Mouse (Mus musculus) forebrain, embryonic 13.5 days (tissue): ENCODE data around the gene Sh3pxd2a. TPM values are rescaled to one million over a fixed set of nuclear protein-coding genes. Genes with fewer than 3 reads are reported as not detected.

Experiments
- ATAC-seq: fragments of 200-750 bp; cut with Nextera tagmentation; 2 replicates; pipeline ENCODE4 v1.8.0; 2017
- H3K27ac ChIP-seq: fragments of 300-500 bp; sonication (generic); 2 replicates; pipeline ENCODE4 v1.5.1; 2015; ENCODE audit warnings: inconsistent platforms, mild to moderate bottlenecking, moderate library complexity
- H3K27me3 ChIP-seq: fragments of 300-500 bp; sonication (generic); 2 replicates; pipeline ENCODE4 v1.6.1; 2015; ENCODE audit warnings: mild to moderate bottlenecking, inconsistent platforms
- H3K36me3 ChIP-seq: fragments of 300-500 bp; sonication (generic); 2 replicates; pipeline ENCODE4 v1.6.1; 2015; ENCODE audit warnings: mild to moderate bottlenecking, inconsistent platforms; ENCODE audit not compliant: poor library complexity, severe bottlenecking
- H3K4me1 ChIP-seq: fragments of 300-500 bp; sonication (generic); 2 replicates; pipeline ENCODE4 v1.6.1; 2015; ENCODE audit warnings: inconsistent platforms
- H3K4me2 ChIP-seq: fragments of 300-500 bp; sonication (generic); 2 replicates; pipeline ENCODE4 v1.6.1; 2015; ENCODE audit warnings: inconsistent platforms, mild to moderate bottlenecking, moderate library complexity
- H3K4me3 ChIP-seq: fragments of 300-500 bp; sonication (generic); 2 replicates; pipeline ENCODE4 v1.5.1; 2015; ENCODE audit warnings: mild to moderate bottlenecking, inconsistent platforms
- H3K9ac ChIP-seq: fragments of 300-500 bp; sonication (generic); 2 replicates; pipeline ENCODE4 v1.6.1; 2015; ENCODE audit warnings: mild to moderate bottlenecking, inconsistent platforms
- H3K9me3 ChIP-seq: fragments of 300-500 bp; sonication (generic); replicated peaks from 2 replicates; pipeline ENCODE4 v1.6.1; 2016; ENCODE audit warnings: inconsistent platforms
- WGBS: fragments of 180-500 bp; shearing (Covaris S2); methylation state at CpG from one replicate; pipeline ENCODE4 v1.1.7; 2015; 5-methylcytosine and 5-hydroxymethylcytosine counted together
- polyA plus RNA-seq: library from polyadenylated mRNA; unstranded; fragments of >200 nt; fragmentation: Nextera tagmentation; extraction: Ambion mirVana; gene quantifications from 2 replicates; pipeline ENCODE4 v1.2.1, GENCODE M21; 2015

Gene Sh3pxd2a
- polyA plus RNA-seq, 1 experiment from 2014 or later = 3.6 TPM

GRCm38 (mm10) chr19:47259581-47259980 lies 204.6 kb downstream of the Sh3pxd2a start:
- peak; percentile 25; the same call in 1 of the 2 replicates for ATAC-seq
- Histone ChIP-seq H3K9ac (no peak overlapping the region), H3K27me3 (peaks cover 9% of the 10 kb centered on the region), H3K9me3 (no peaks in the 10 kb centered on the region), H3K27ac (no peak overlapping the region), H3K4me2 (no peak overlapping the region), H3K36me3 (no peaks in the 10 kb centered on the region), H3K4me1 (no peaks in the 10 kb centered on the region), H3K4me3 (no peak overlapping the region)
- 3% methylated on average over 5 of the region's 5 CpGs for WGBS

GRCm38 (mm10) chr19:47255919-47256318 lies 208.3 kb downstream of the Sh3pxd2a start:
- Histone ChIP-seq H3K4me3 (no peak overlapping the region), H3K9me3 (no peaks in the 10 kb centered on the region), H3K27ac (no peak overlapping the region), H3K36me3 (no peaks in the 10 kb centered on the region), H3K4me2 (no peak overlapping the region), H3K27me3 (peaks cover 41% of the 10 kb centered on the region), H3K4me1 (peaks cover 9% of the 10 kb centered on the region), H3K9ac (no peak overlapping the region)
- ATAC-seq = no peak
- 81% methylated on average over 6 of the region's 6 CpGs for WGBS

DNA sequence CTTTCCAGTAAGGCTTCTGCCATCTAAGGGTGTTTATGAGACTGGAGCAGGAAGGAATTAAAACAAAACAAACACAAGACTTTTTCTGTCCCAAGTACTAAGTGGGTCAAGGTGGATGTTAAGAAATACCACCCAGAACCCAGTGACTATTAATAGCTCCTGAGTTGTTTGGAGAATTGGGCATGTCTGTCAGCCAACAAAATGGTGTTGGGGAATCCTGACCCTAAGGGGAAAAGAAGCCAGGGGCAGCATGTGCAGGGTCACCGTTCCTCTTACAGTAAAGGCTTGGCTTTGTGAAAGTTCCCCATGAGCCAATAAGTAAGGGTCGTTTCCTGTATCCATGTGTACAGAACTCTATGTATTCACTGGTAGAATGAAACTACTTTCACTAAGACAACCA lies 209.2 kb downstream of the Sh3pxd2a start:
- WGBS = 81% methylated on average over 2 of the region's 2 CpGs
- Histone ChIP-seq H3K9ac (no peak overlapping the region), H3K27ac (no peak overlapping the region), H3K4me2 (no peak overlapping the region), H3K36me3 (no peaks in the 10 kb centered on the region), H3K4me3 (no peak overlapping the region), H3K27me3 (peaks cover 41% of the 10 kb centered on the region), H3K4me1 (peaks cover 9% of the 10 kb centered on the region), H3K9me3 (no peaks in the 10 kb centered on the region)
- ATAC-seq = no peak

- Histone ChIP-seq H3K36me3 (no peaks in the 10 kb centered on the region), H3K9me3 (no peaks in the 10 kb centered on the region), H3K4me3 (peak overlapping the region; percentile 37), H3K27ac (no peak overlapping the region), H3K27me3 (peaks cover 41% of the 10 kb centered on the region), H3K4me2 (peak overlapping the region; percentile 58), H3K4me1 (peaks cover 9% of the 10 kb centered on the region), H3K9ac (peak overlapping the region; percentile 40)
- ATAC-seq = peak; percentile 48; the same call in 1 of the 2 replicates
- 4% methylated on average over 90 of the region's 90 CpGs for WGBS
Observed at GRCm38 (mm10) chr19:47253053-47253628, 211.1 kb downstream of the Sh3pxd2a start.

DNA sequence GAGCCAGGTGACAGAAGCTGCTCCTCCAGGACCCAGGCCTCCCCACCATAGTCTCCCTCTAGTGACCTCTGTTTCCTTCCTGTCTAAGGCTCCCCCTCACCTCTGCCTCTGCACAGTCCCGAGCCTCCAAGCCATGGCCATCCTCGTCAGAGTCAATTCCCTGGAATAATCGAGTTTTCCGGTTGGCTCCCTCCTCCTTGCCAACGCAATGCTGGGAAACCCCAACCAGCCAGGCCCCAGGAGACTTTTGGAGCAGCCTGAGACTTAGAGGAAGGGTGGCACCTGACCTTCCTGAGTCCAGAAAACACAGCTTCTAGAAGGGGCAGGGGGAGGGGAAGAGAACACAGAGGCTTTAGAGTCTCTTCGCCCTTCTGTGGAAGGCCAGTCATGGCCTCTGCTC lies 213.3 kb downstream of the Sh3pxd2a start:
- peaks cover 40% of the 10 kb centered on the region for H3K27me3 ChIP-seq
- no peak overlapping the region for H3K4me2 ChIP-seq
- H3K9ac ChIP-seq = no peak overlapping the region
- H3K4me3 ChIP-seq = no peak overlapping the region
- ATAC-seq = no peak
- no peaks in the 10 kb centered on the region for H3K36me3 ChIP-seq
- 34% methylated on average over 6 of the region's 6 CpGs for WGBS
- H3K9me3 ChIP-seq = no peaks in the 10 kb centered on the region
- H3K27ac ChIP-seq = no peak overlapping the region
- H3K4me1 ChIP-seq = peaks cover 9% of the 10 kb centered on the region

DNA sequence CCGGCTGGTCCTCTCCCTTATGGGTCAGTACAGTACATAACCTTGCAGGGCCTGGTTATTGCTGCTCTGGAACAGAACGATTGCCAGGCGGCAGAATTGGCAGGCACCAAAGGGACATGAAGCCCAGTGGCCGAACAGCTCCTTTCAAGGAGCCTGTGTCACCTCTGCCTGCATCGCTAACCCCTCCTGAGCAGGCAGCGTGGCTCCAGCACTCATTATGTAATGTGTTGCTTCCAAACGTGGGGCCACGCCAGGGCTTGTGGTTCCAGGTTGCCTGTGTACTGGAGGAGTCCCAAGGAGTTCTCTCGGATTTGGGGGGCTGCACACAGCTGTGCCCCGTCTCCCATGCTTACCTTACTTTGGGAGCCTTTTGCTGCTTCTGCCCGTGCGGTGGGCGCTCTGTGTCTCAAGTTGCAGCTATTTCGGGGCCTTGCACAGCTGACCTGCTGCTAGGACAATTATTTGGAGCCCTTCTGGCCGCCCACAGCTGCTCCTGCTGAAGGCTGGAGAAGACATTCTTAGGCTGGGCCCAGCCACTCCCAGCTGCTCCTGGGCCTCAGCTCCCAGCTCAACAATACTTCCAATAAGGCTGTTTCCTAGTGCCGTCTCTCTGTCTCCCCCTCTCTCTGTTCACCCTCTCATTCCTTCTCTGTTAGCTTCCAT lies 215.2 kb downstream of the Sh3pxd2a start:
- WGBS = 73% methylated on average over 16 of the region's 16 CpGs
- H3K4me1 ChIP-seq = peaks cover 9% of the 10 kb centered on the region
- no peak for ATAC-seq
- peaks cover 27% of the 10 kb centered on the region for H3K27me3 ChIP-seq
- H3K36me3 ChIP-seq = no peaks in the 10 kb centered on the region
- no peak overlapping the region for H3K27ac ChIP-seq
- H3K9me3 ChIP-seq = no peaks in the 10 kb centered on the region
- no peak overlapping the region for H3K4me3 ChIP-seq
- no peak overlapping the region for H3K4me2 ChIP-seq
- no peak overlapping the region for H3K9ac ChIP-seq

GRCm38 (mm10) chr19:47248296-47248695 lies 215.9 kb downstream of the Sh3pxd2a start:
- no peaks in the 10 kb centered on the region for H3K36me3 ChIP-seq
- no peak overlapping the region for H3K4me3 ChIP-seq
- ATAC-seq = no peak
- peaks cover 6% of the 10 kb centered on the region for H3K4me1 ChIP-seq
- H3K9me3 ChIP-seq = no peaks in the 10 kb centered on the region
- no peak overlapping the region for H3K9ac ChIP-seq
- no peak overlapping the region for H3K4me2 ChIP-seq
- 79% methylated on average over 7 of the region's 7 CpGs for WGBS
- H3K27me3 ChIP-seq = peaks cover 19% of the 10 kb centered on the region
- no peak overlapping the region for H3K27ac ChIP-seq

- ATAC-seq = no peak
Observed at GRCm38 (mm10) chr19:47247791-47248190, 216.4 kb downstream of the Sh3pxd2a start.

GRCm38 (mm10) chr19:47245512-47245911 lies 218.7 kb downstream of the Sh3pxd2a start:
- 84% methylated on average over 8 of the region's 8 CpGs for WGBS
- Histone ChIP-seq H3K27me3 (no peaks in the 10 kb centered on the region), H3K27ac (no peak overlapping the region), H3K4me1 (no peaks in the 10 kb centered on the region), H3K4me3 (no peak overlapping the region), H3K9me3 (no peaks in the 10 kb centered on the region), H3K9ac (no peak overlapping the region), H3K36me3 (no peaks in the 10 kb centered on the region), H3K4me2 (no peak overlapping the region)
- no peak for ATAC-seq

More at GRCm38 (mm10) chr19:47247791-47248190, 216.4 kb downstream of the Sh3pxd2a start:
- Histone ChIP-seq H3K4me1 (peaks cover under 1% of the 10 kb centered on the region; the same call in 1 of the 2 replicates), H3K27me3 (peaks cover 14% of the 10 kb centered on the region), H3K9ac (no peak overlapping the region), H3K4me2 (no peak overlapping the region), H3K36me3 (no peaks in the 10 kb centered on the region), H3K4me3 (no peak overlapping the region), H3K27ac (no peak overlapping the region), H3K9me3 (no peaks in the 10 kb centered on the region)
- WGBS = 81% methylated on average over 11 of the region's 11 CpGs

DNA sequence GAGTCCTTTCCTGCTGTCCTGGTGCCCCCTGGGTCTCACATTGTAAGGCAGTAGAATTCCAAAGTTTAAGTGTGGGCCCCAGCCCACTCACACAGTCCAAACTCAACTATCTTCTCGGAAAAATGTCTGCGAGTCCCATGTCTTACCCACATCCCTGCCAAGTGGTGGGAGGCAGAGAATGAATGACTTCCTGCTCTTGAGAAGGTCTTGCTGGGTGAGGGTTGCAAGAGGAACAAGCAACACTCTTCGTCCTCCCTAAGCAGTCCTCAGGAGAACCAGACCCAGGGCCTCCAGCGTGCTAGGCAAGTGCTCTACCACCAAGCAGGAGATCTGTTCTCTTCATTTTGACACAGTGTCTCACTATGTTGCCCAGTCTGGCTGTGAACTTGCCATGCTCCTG lies 222.0 kb downstream of the Sh3pxd2a start:
- no peak overlapping the region for H3K9ac ChIP-seq
- no peak overlapping the region for H3K4me3 ChIP-seq
- H3K36me3 ChIP-seq = no peaks in the 10 kb centered on the region
- 88% methylated on average over 4 of the region's 4 CpGs for WGBS
- H3K4me1 ChIP-seq = no peaks in the 10 kb centered on the region
- no peak overlapping the region for H3K4me2 ChIP-seq
- ATAC-seq = no peak
- no peak overlapping the region for H3K27ac ChIP-seq
- no peaks in the 10 kb centered on the region for H3K27me3 ChIP-seq
- no peaks in the 10 kb centered on the region for H3K9me3 ChIP-seq

DNA sequence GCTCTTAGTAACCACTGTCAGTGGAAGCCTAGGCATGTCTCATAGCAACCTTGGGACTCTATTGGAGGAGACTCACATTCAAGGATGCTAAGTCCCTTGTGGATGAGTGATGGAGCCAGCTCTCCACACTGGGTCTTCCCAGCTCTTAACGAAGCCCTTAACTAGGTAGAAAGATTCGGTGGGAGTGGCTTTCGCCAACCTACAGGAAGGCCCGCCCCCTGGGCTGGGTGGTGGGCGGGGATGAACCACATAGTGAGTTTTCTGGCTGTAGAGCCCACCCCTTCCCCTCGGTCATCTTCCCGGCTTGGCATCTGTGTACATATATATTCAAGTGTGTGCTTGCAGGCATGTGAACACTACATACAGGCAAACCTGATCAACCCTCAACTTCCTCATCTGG lies 223.2 kb downstream of the Sh3pxd2a start:
- Histone ChIP-seq H3K27me3 (no peaks in the 10 kb centered on the region), H3K9me3 (no peaks in the 10 kb centered on the region), H3K4me3 (no peak overlapping the region), H3K9ac (no peak overlapping the region), H3K4me1 (no peaks in the 10 kb centered on the region), H3K36me3 (no peaks in the 10 kb centered on the region), H3K27ac (no peak overlapping the region), H3K4me2 (no peak overlapping the region)
- ATAC-seq = no peak
- 64% methylated on average over 7 of the region's 7 CpGs for WGBS

GRCm38 (mm10) chr19:47240076-47240475 lies 224.1 kb downstream of the Sh3pxd2a start:
- ATAC-seq = peak; percentile 61; the same call in 1 of the 2 replicates
- WGBS = 40% methylated on average over 12 of the region's 12 CpGs
- peak overlapping the region; percentile 5; the same call in 1 of the 2 replicates for H3K4me3 ChIP-seq

More at GRCm38 (mm10) chr19:47240076-47240475, 224.1 kb downstream of the Sh3pxd2a start:
- Histone ChIP-seq H3K9ac (no peak overlapping the region), H3K4me1 (no peaks in the 10 kb centered on the region), H3K27ac (no peak overlapping the region), H3K27me3 (no peaks in the 10 kb centered on the region), H3K36me3 (no peaks in the 10 kb centered on the region), H3K4me2 (peak overlapping the region; percentile 46), H3K9me3 (no peaks in the 10 kb centered on the region)
